ENCODE assay signal across 8 mouse cellular contexts in the genomic region with DNA sequence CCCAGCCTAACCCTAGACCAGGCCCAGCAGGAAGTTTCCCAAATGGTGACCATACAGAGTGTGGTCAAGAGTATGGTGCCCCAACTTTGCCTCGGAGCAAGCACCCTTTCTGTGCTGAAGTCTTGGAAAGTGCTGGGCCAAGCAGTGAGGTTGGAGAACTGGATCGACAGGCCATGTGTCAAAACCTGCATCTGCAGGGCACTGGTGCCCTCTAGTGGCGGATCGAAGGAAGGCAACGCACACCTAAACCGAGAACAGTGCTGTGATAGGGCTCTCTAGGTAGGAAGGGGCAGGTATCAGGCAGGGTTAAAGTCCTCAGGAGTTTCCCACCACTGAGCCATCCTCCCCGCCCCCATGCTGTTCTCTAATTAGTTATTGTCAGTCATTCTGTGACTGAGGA. TPM values are rescaled to one million over a fixed set of nuclear protein-coding genes. Genes with fewer than 3 reads are reported as not detected.
DNase-seq lines count a peak whose midpoint lies in the region; ATAC-seq and TF ChIP-seq lines count a peak whose summit lies in the region.
"Had no signal": no experiment of that assay in that cellular context is flagged by ENCODE, and none has a peak within 500 bp of the region (broad histone marks: within the 10 kb centered on the region; RNA-seq: fewer than 3 reads in every experiment).

No protein-coding gene starts in this region.

- peak; percentile 99 for TF ChIP-seq CTCF in spleen, adult 2 months (IDR thresholded peaks at IDR 0.05; ENCODE audit: extremely low read depth, insufficient read depth, insufficient read length, insufficient replicate concordance)

- peak; percentile 52 for ATAC-seq in activated CD4-positive, CD25-positive, alpha-beta regulatory T cell, adult 4 months
- ATAC-seq in intestine, embryonic 16.5 days, result peak; percentile 77
- ATAC-seq in midbrain, embryonic 16.5 days, result peak; percentile 44; the same call in 1 of the 2 replicates

- DNase-seq in cerebellum, postnatal 14 days, result peak; percentile 91
- DNase-seq in frontal cortex, postnatal 36 days (ENCODE audit: low spot score in 2 of 2), result peak; percentile 77 to 83
- DNase-seq in left cerebral cortex, postnatal 4 days, result peak; percentile 81
- DNase-seq in spleen, adult 2 months (ENCODE audit: low read depth in 1 of 2, low spot score in 2 of 2), result peak; percentile 39 to 63

- no peak for TF ChIP-seq POLR2A in spleen, adult 2 months (IDR thresholded peaks at IDR 0.05; ENCODE audit: low read depth, low read length)

- H3K4me1 ChIP-seq in intestine, embryonic 16.5 days (ENCODE audit: control insufficient read depth, insufficient read depth, low read length), result 0 out of 2 replicates have a peak, but pooled peaks cover 2% of the 10 kb centered on the region
- H3K4me1 ChIP-seq in midbrain, embryonic 16.5 days (ENCODE audit: control insufficient read depth, insufficient read depth, low read length), result peaks cover 13% of the 10 kb centered on the region
- no peaks in the 10 kb centered on the region for H3K4me1 ChIP-seq in spleen, adult 2 months (ENCODE audit: control insufficient read depth, insufficient read depth, insufficient read length)

- intact Hi-C loops in left cerebral cortex, postnatal 4 days (cut with DNase I), result loop anchor here (2.0 kb wide), 1 partner anchor 423 kb away; no protein-coding TSS in a partner anchor

- H3K9ac ChIP-seq in intestine, embryonic 16.5 days (ENCODE audit: low read depth, low read length), result no peak overlapping the region
- no peak overlapping the region for H3K9ac ChIP-seq in midbrain, embryonic 16.5 days (ENCODE audit: low read depth, low read length)

- H3K27me3 ChIP-seq in intestine, embryonic 16.5 days (replicated peaks; ENCODE audit: control insufficient read depth, insufficient read depth, low read length), result no peaks in the 10 kb centered on the region
- no peaks in the 10 kb centered on the region; the same call in 1 of the 2 replicates for H3K27me3 ChIP-seq in midbrain, embryonic 16.5 days (ENCODE audit: control insufficient read depth, insufficient read depth, low read depth, low read length)
- no peaks in the 10 kb centered on the region for H3K27me3 ChIP-seq in spleen, adult 2 months (ENCODE audit: control insufficient read depth, insufficient read depth, low read length)

- no peak overlapping the region for H3K27ac ChIP-seq in intestine, embryonic 16.5 days (ENCODE audit: low read length)
- H3K27ac ChIP-seq in midbrain, embryonic 16.5 days (ENCODE audit: low read length), result no peak overlapping the region
- no peak overlapping the region for H3K27ac ChIP-seq in spleen, adult 2 months (ENCODE audit: insufficient read depth, low read length)

- no peak overlapping the region for H3K4me2 ChIP-seq in intestine, embryonic 16.5 days (ENCODE audit: low read depth, low read length)
- no peak overlapping the region for H3K4me2 ChIP-seq in midbrain, embryonic 16.5 days (ENCODE audit: low read length)

- no peak overlapping the region for H3K4me3 ChIP-seq in intestine, embryonic 16.5 days (ENCODE audit: low read length)
- no peak overlapping the region for H3K4me3 ChIP-seq in midbrain, embryonic 16.5 days (ENCODE audit: low read depth, low read length)
- H3K4me3 ChIP-seq in spleen, adult 2 months (ENCODE audit: extremely low read depth, insufficient read depth, insufficient read length), result no peak overlapping the region
- H3K4me3 ChIP-seq: megakaryocyte, embryonic 14.5 days had no signal

- no peaks in the 10 kb centered on the region for H3K9me3 ChIP-seq in intestine, embryonic 16.5 days (ENCODE audit: control insufficient read depth, low read length)
- H3K9me3 ChIP-seq in midbrain, embryonic 16.5 days (replicated peaks; ENCODE audit: control insufficient read depth, low read length, poor library complexity, severe bottlenecking), result no peaks in the 10 kb centered on the region
- H3K9me3 ChIP-seq: megakaryocyte, embryonic 14.5 days had no signal

- WGBS in intestine, embryonic 16.5 days, result 2% methylated on average over 7 of the region's 7 CpGs
- WGBS in midbrain, embryonic 16.5 days, result under 1% methylated on average over 7 of the region's 7 CpGs
- under 1% methylated on average over 7 of the region's 7 CpGs for WGBS in spleen, adult 2 months

- H3K36me3 ChIP-seq in intestine, embryonic 16.5 days (ENCODE audit: control insufficient read depth, insufficient read depth, low read length), result no peaks in the 10 kb centered on the region
- no peaks in the 10 kb centered on the region for H3K36me3 ChIP-seq in midbrain, embryonic 16.5 days (ENCODE audit: control insufficient read depth, insufficient read depth, low read length)
- no peaks in the 10 kb centered on the region for H3K36me3 ChIP-seq in spleen, adult 2 months (ENCODE audit: control insufficient read depth, insufficient read depth, low read length)

RNA-seq across cellular contexts. Expression of a gene that starts 37.9 kb away (rescaled TPM):
- not detected for polyA plus RNA-seq in activated CD4-positive, CD25-positive, alpha-beta regulatory T cell, adult 4 months (2017; shearing (Covaris generic))
- polyA plus RNA-seq in intestine, embryonic 16.5 days (2015; fragmentation: Nextera tagmentation; extraction: Ambion mirVana), result 69.1 and 81.3 TPM in 2 replicates
- total RNA-seq in left cerebral cortex, postnatal 4 days (2021), result 10 to 100 TPM; 16.7 to 18.5 TPM
- 28.1 and 30.8 TPM in 2 replicates for polyA plus RNA-seq in midbrain, embryonic 16.5 days (2015; fragmentation: Nextera tagmentation; extraction: Ambion mirVana)
- 54.6 and 77.8 TPM in 2 replicates for polyA plus RNA-seq in spleen, adult 2 months (2012; rRNA removed)

Comparison
In these comparisons a context has a peak if more than half of its experiments do, and no peak if none do; other contexts are left out.
1. RNA of a gene that starts 37.9 kb away (polyA plus RNA-seq): 69.1 to 81.3 TPM in intestine, embryonic 16.5 days, 54.6 to 77.8 TPM in spleen, adult 2 months and 28.1 to 30.8 TPM in midbrain, embryonic 16.5 days; not detected in activated CD4-positive, CD25-positive, alpha-beta regulatory T cell, adult 4 months; every median in the first group is over 10 times any median in the second.
2. Peak in every context shown above with its lines, with median percentiles within 50 percentile points of each other: ATAC-seq and DNase-seq.